Mouse (Mus musculus): ENCODE data around the gene Ccdc85b. TPM values are rescaled to one million over a fixed set of nuclear protein-coding genes. Genes with fewer than 3 reads are reported as not detected.

Ccdc85b gene
- polyA plus RNA-seq, 1 experiment from 2014 or later: 8.7 TPM

DNA sequence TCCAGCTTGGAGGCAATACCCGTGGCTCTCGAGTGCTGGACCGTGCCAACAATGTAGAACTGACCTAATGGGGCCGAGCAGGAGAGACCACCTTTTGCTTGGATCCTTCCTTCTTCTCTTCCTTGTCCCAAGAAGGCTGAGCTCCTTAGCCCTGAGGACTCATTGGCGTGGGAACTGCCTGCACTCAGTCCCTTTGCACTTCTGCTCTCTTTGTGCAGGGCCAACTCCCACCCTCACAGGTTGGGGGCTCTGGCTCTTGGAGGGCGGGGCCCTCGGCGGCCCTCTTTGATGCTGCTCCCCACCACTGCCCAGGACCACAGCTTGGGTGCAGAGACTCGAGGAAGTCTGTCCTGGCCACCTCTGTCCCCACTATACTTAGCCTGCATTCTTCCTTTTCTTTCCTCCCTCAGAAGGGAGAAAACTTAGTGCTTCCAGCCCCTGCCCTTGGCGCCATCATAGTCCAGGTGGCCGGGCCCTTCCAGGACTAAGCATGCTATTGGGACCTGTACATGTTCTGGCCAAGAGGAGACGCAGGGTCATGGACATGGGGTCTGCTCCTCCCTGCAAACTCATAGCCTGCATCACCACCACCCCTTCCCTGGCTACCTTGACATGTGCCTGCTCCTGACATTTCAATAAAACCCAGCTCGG, 30.9 kb downstream of the Ccdc85b start:
- 92% methylated on average over 13 of the region's 13 CpGs for WGBS
- no peak overlapping the region for H3K9ac ChIP-seq
- H3K27me3 ChIP-seq (replicated peaks): no peaks in the 10 kb centered on the region
- H3K4me1 ChIP-seq (replicated peaks): peaks cover 28% of the 10 kb centered on the region
- ATAC-seq: no peak
- H3K9me3 ChIP-seq: no peaks in the 10 kb centered on the region
- H3K36me3 ChIP-seq: peaks cover 11% of the 10 kb centered on the region
- H3K4me2 ChIP-seq (replicated peaks): peak overlapping the region; percentile 64
- peak overlapping the region; percentile 83; the same call in 1 of the 2 replicates for H3K4me3 ChIP-seq (replicated peaks)
- no peak overlapping the region for H3K27ac ChIP-seq

DNA sequence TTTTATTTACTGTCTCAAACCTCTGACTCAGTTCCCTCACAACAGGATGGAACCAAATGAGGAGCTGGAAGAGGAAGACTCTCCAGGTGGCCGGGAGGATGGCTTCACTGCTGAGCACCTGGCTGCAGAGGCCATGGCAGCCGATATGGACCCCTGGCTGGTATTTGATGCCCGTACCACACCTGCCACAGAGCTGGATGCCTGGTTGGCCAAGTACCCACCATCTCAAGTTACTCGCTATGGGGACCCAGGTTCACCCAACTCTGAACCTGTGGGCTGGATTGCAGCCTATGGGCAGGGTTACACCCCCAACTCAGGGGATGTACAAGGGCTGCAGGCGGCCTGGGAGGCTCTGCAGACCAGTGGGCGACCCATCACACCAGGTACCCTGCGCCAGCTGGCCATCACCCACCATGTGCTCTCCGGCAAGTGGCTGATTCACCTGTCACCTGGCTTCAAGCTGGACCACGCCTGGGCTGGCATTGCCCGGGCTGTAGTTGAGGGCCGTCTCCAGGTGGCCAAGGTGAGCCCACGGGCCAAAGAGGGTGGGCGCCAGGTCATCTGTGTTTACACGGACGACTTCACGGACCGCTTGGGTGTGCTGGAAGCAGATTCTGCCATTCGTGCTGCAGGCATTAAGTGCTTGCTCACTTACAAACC, 31.7 kb downstream of the Ccdc85b start:
- WGBS: 79% methylated on average over 18 of the region's 18 CpGs
- Histone ChIP-seq H3K36me3 (peaks cover 11% of the 10 kb centered on the region), H3K9me3 (no peaks in the 10 kb centered on the region), H3K27ac (no peak overlapping the region), H3K9ac (peak overlapping the region; percentile 90), H3K4me3 (replicated peaks) (peak overlapping the region; percentile 83), H3K27me3 (replicated peaks) (no peaks in the 10 kb centered on the region), H3K4me1 (replicated peaks) (peaks cover 28% of the 10 kb centered on the region), H3K4me2 (replicated peaks) (peak overlapping the region; percentile 64)
- ATAC-seq: no peak

DNA sequence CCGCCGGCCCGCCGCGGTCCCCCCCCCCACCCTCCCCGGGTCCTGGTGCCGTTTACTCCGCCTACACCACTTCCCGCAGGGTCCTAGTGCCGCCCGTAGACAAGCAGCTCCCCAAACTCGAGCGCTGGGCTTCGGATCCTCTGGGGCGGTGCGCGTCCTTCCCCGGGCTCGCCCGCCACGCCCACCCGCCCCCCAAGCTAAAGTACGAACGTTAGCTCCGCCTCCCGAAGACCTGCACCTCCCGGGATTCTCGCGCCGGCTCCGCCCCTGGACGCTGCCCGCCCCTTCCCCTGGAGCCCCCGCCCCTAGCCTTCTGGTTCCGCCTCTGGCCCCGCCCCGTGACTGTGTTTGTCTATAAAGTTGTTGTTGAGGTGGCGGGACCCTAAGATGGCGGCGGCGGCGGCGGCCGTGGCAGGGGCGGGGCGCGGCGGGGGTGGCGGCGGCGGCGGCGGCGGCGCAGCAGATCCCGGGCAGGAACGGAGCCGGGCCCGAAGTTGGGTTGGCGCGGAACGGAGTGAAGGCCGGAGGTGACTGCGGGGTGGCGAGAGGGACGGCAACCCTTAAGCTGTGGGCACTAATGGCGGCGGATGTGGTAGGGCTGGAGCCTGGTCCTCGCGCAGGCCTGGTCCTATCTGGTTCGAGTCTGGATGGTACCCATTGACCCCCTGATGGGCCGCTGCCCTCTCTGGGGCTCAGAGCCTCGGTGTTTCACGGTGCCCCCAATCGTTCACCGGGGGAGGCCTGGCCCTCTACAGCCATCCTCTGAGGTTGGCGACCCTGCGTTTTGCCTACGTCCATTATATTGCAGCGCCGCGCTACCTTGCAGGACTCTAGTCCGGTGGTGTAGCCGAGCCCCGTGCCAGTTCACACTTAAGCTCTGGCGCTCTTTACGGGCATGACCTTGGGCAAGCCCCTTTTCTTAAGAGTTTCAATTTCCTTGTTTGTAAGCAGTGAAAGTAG, 32.6 kb downstream of the Ccdc85b start, which contains the start of the genes Drap1 and AI837181:
Gene Drap1 (minus strand): TSS at position 198 of the 960 bp plus-strand sequence.
Gene AI837181 (plus strand): TSS at position 363 of the 960 bp plus-strand sequence.
- Histone ChIP-seq H3K27me3 (replicated peaks) (no peaks in the 10 kb centered on the region), H3K27ac (peak within 1 kb of the TSS; percentile 94), H3K4me3 (replicated peaks) (peak within 1 kb of the TSS; percentile 83), H3K4me2 (replicated peaks) (peak within 1 kb of the TSS; percentile 92), H3K9ac (peak within 1 kb of the TSS; percentile 90), H3K4me1 (replicated peaks) (peaks cover 28% of the 10 kb centered on the region), H3K36me3 (peaks cover 17% of the 10 kb centered on the region), H3K9me3 (no peaks in the 10 kb centered on the region)
- WGBS: under 1% methylated on average over 86 of the region's 87 CpGs
- ATAC-seq: peak; percentile 94

DNA sequence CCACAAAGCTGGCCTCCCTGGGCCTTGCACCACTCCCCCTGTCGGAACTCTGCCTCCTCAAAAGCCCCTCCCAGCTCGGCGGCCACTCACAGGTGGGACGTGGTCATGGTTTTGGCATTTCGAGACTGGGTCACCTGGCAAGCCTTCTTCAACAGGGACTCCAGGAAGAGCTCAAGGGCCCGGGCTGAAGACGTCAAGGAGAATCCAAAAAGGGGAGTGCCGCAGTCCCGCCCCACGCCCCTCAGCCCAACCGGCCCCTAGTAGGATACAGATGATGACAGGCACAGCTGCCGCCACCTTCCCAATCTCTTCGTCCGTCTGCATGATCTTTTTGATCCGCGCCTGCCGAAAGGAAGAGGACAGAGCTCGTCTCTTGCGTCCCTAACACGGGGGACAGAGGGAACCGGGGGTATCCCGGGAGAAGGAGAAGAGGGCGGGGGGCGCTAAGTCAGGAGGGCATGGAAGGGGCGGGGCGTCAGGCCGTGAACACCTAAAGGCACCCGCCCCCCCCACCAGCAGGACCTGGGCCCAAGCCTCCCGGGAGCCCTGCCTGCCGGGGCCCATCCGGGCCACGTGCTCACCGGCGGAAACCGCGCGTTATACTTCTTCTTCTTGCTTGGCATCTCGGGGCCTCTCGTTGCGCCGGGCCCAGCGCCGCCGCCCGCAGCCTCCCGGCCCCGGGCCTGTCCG, 33.5 kb downstream of the Ccdc85b start:
- H3K4me1 ChIP-seq (replicated peaks): peaks cover 28% of the 10 kb centered on the region
- H3K9ac ChIP-seq: peak overlapping the region; percentile 85
- peaks cover 17% of the 10 kb centered on the region for H3K36me3 ChIP-seq
- no peaks in the 10 kb centered on the region for H3K9me3 ChIP-seq
- no peaks in the 10 kb centered on the region for H3K27me3 ChIP-seq (replicated peaks)
- peak overlapping the region; percentile 83 for H3K4me3 ChIP-seq (replicated peaks)
- H3K27ac ChIP-seq: peak overlapping the region; percentile 94
- peak; percentile 80 for ATAC-seq
- WGBS: 2% methylated on average over 45 of the region's 48 CpGs
- peak overlapping the region; percentile 92 for H3K4me2 ChIP-seq (replicated peaks)

DNA sequence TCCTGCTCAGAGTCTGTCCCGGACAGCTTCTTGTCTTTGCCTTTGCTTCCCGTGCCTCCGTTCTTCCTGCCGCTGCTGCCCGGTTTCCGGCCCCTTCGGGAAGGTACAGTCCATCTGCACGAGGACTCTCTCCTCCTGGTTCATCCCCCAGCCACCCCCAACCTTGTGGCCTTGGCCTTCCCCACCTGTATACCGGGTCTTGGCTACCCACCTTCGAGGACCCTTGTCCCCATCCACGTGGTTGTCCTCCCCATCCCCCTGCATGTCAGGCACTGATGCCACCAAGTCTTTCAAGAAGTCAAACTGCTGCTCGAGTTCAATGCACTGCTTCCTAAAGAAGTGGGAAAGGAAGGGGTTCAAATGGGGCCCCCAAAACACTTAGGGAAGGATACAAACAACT, 34.1 kb downstream of the Ccdc85b start:
- Histone ChIP-seq H3K9me3 (no peaks in the 10 kb centered on the region), H3K27me3 (replicated peaks) (no peaks in the 10 kb centered on the region), H3K27ac (no peak overlapping the region), H3K4me3 (replicated peaks) (peak overlapping the region; percentile 83), H3K4me1 (replicated peaks) (peaks cover 28% of the 10 kb centered on the region), H3K36me3 (peaks cover 17% of the 10 kb centered on the region), H3K9ac (peak overlapping the region; percentile 85), H3K4me2 (replicated peaks) (peak overlapping the region; percentile 92)
- 65% methylated on average over 12 of the region's 12 CpGs for WGBS
- ATAC-seq: no peak

DNA sequence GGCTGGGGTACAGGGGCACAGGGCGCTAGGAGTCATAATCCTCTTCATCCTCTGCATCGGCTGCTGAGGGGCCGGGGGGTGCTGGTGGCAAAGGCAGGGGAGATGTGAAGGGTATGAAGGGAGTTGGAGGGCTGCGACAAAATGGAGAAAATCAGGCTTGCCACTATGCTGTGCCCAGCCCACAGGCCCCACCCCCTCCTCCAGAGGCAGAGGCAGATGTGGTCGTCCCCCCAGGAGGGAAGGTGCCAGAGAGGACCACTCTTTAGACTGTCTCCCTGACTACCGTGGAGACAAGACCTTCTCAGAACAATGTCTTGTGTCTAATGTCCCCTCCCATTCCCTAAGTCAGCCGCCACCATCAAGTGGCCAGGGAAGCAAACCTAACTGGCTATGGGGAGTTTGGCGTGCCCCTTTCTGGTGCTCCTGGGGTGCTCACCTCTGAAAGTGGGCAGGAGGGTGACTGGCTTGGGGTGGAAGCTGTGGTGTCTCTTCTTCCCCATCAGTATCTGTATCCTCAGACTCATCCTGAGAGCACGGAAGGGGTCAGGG, 34.7 kb downstream of the Ccdc85b start:
- Histone ChIP-seq H3K9me3 (no peaks in the 10 kb centered on the region), H3K4me3 (replicated peaks) (0 out of 2 replicates have a peak overlapping the region, but pooled peaks have one; percentile 83), H3K4me1 (replicated peaks) (peaks cover 27% of the 10 kb centered on the region), H3K36me3 (peaks cover 17% of the 10 kb centered on the region), H3K27ac (no peak overlapping the region), H3K9ac (peak overlapping the region; percentile 85; the same call in 1 of the 2 replicates), H3K27me3 (replicated peaks) (no peaks in the 10 kb centered on the region), H3K4me2 (replicated peaks) (peak overlapping the region; percentile 92; the same call in 1 of the 2 replicates)
- ATAC-seq: no peak
- 87% methylated on average over 9 of the region's 9 CpGs for WGBS

DNA sequence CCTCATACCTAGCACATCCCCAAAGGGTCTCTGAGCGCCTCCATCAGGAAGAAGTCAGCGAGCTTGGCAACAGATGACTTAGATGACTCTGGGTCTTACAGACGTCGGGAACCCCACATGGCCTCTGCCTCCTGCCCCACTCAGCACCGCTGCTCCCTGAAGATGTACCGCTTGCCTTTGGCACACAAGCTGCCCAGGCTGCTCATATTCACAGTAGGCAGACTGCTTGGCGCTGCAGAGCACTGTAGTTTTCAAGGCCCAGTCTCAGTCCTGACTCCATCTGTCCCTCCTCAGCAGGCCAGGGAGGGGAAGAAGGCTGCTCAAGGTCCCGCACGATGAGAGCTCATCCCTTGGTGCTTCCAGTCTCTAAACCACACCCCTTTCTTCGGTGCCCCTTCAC, 35.4 kb downstream of the Ccdc85b start:
- peaks cover 25% of the 10 kb centered on the region for H3K4me1 ChIP-seq (replicated peaks)
- no peak overlapping the region for H3K27ac ChIP-seq
- no peak overlapping the region for H3K4me3 ChIP-seq (replicated peaks)
- 87% methylated on average over 10 of the region's 10 CpGs for WGBS
- H3K36me3 ChIP-seq: peaks cover 17% of the 10 kb centered on the region
- ATAC-seq: no peak
- H3K9me3 ChIP-seq: no peaks in the 10 kb centered on the region
- H3K9ac ChIP-seq: no peak overlapping the region
- H3K4me2 ChIP-seq (replicated peaks): no peak overlapping the region
- no peaks in the 10 kb centered on the region for H3K27me3 ChIP-seq (replicated peaks)

DNA sequence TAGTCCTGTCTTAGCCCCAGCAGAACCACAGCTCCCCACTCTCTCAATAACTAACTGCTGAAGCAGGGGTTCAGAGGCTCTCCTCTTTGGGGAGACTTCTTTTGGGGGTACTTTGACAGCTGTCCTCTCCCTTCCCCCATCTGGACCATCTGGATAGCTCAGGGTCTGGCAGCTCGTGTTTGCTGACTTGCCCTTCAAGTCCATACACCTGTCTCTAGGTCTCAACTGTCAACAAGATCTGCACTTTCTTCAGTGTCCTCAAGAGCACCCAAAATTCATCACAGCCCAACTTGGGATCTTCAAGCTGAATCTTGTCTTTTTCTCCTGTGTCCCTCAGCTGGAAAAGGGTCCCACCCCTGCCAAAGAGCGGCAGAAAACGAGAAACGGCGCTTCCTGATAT, 35.9 kb downstream of the Ccdc85b start:
- H3K4me1 ChIP-seq (replicated peaks): peaks cover 20% of the 10 kb centered on the region
- no peaks in the 10 kb centered on the region for H3K9me3 ChIP-seq
- H3K4me3 ChIP-seq (replicated peaks): no peak overlapping the region
- no peak for ATAC-seq
- H3K36me3 ChIP-seq: peaks cover 12% of the 10 kb centered on the region
- H3K9ac ChIP-seq: no peak overlapping the region
- no peaks in the 10 kb centered on the region for H3K27me3 ChIP-seq (replicated peaks)
- WGBS: 87% methylated on average over 5 of the region's 5 CpGs
- no peak overlapping the region for H3K4me2 ChIP-seq (replicated peaks)
- no peak overlapping the region for H3K27ac ChIP-seq

DNA sequence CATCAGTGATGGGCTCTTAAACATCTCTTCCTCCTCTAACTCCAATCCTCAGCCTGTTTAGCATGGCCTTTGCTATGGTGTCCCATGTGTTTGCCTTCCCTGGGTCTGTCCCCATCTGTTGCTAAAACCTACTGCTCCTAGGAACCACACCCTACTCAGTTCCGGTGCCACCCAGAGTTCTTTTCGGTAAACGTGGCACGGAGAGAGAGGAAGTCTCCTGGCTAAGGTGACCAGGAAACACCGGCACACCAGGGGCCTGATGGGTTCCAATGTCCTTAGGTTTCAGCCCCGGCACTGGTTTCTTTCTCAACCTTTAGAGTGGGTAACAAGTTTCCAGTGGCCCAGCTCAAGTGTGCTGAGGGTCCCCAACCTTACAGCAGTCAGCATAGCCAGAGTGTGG, 37.1 kb downstream of the Ccdc85b start:
- H3K9me3 ChIP-seq: no peaks in the 10 kb centered on the region
- H3K9ac ChIP-seq: no peak overlapping the region
- no peak overlapping the region for H3K27ac ChIP-seq
- H3K27me3 ChIP-seq (replicated peaks): no peaks in the 10 kb centered on the region
- H3K36me3 ChIP-seq: peaks cover 8% of the 10 kb centered on the region; the same call in 1 of the 2 replicates
- no peak for ATAC-seq
- no peak overlapping the region for H3K4me3 ChIP-seq (replicated peaks)
- 88% methylated on average over 6 of the region's 6 CpGs for WGBS
- no peak overlapping the region for H3K4me2 ChIP-seq (replicated peaks)
- peaks cover 9% of the 10 kb centered on the region for H3K4me1 ChIP-seq (replicated peaks)

DNA sequence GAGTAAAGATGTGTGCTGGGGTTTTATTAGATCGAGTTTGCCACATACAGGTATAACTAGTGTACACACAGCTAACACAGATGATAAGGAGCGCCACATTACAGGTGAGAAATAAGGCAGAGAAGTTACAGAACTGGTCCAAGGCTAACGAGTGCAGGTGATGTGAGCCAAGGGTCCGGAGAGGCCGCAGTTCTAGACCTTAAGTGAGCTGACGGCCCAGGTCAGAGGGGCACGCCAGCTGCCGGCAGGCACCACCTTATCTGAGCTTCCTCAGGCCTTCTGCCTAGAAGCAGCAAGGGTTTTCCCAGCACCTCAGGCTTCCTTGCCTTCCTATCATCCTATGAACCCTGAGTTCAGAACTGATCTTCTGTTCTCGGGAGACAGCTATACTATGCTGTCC, 38.1 kb downstream of the Ccdc85b start:
- Histone ChIP-seq H3K4me3 (replicated peaks) (no peak overlapping the region), H3K4me2 (replicated peaks) (no peak overlapping the region), H3K27me3 (replicated peaks) (no peaks in the 10 kb centered on the region), H3K4me1 (replicated peaks) (peaks cover 9% of the 10 kb centered on the region), H3K9me3 (no peaks in the 10 kb centered on the region), H3K27ac (no peak overlapping the region), H3K36me3 (peaks cover 8% of the 10 kb centered on the region; the same call in 1 of the 2 replicates), H3K9ac (no peak overlapping the region)
- 90% methylated on average over 9 of the region's 9 CpGs for WGBS
- no peak for ATAC-seq

DNA sequence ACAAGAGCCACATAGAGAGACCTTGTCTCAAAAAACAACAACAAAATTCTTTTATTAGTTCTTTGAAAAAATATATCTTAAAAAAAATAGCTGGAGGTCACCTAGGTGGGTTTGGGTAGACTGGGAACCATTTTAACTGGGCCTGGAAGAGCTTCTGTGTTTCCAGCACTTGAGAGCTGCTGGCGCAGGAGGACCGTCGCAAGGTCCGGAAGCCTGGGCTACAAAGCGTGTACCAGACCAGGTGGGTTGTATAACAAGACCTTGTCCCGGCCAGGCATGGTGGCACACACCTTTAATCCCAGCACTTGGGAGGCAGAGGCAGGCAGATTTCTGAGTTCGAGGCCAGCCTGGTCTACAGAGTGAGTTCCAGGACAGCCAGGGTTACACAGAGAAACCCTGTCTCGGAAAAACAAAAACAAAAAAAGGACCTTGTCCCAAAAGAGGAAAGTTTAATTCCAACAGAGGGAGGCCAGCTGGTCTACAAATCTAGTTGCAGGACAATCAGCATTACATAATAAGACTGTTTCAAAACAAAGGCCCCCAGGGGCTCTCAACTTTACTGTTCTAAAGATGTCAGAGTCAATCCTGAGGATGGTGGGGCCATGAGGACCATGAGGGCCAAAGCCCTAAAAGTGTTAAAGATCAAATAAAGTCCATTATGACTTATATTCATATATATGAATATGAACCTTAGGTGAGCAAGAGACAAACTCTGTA, 38.8 kb downstream of the Ccdc85b start:
- 94% methylated on average over 8 of the region's 8 CpGs for WGBS
- H3K4me3 ChIP-seq (replicated peaks): no peak overlapping the region
- H3K27ac ChIP-seq: no peak overlapping the region
- peaks cover 8% of the 10 kb centered on the region; the same call in 1 of the 2 replicates for H3K36me3 ChIP-seq
- H3K27me3 ChIP-seq (replicated peaks): no peaks in the 10 kb centered on the region
- H3K9ac ChIP-seq: no peak overlapping the region
- H3K4me1 ChIP-seq (replicated peaks): peaks cover 7% of the 10 kb centered on the region
- H3K9me3 ChIP-seq: no peaks in the 10 kb centered on the region
- ATAC-seq: no peak
- no peak overlapping the region for H3K4me2 ChIP-seq (replicated peaks)
